8 mouse cellular contexts compared by ENCODE assay signal in the genomic region with DNA sequence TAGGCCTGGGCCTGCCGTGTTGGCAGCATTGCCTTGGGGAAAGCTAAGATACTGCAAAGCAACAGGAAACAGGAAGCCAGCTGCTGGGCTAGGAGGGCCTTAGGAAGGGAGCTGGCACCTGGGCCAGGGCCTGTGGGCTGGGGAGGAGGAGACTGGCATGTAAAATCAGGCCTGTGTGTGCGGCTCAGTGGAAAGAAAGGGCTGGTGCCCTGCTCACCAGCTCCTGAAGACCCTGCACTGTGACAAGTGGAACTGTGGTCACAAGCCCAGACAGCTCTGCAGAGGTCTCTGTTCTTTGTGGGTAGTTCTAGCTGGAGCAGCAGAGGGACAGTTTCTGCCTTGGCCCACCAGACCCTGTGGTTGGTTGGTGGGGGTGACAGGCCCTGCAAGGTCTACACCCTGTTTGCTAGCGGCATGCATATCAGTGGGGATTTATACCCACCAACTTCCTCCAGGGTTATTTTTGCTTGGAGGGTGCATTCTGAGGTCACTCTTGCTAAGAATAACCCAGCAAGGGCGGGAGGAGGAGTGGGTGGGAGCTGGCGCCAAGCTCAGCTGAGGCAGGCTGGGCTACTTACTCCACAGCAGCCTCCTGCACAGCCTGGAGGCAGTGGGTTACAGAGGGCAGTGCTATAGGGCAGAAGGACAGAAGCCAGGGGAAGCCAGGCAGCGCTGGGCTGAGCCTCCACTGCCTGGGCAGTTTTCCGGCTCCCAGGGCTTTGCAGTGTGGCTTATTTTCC. TPM values are rescaled to one million over a fixed set of nuclear protein-coding genes. Genes with fewer than 3 reads are reported as not detected.
DNase-seq lines count a peak whose midpoint lies in the region; ATAC-seq and TF ChIP-seq lines count a peak whose summit lies in the region.

No protein-coding gene starts in this region.

- H3K27ac ChIP-seq in forebrain, embryonic 13.5 days, result no peak overlapping the region
- H3K27ac ChIP-seq in forebrain, embryonic 11.5 days (ENCODE audit: low read depth, low read length), result no peak overlapping the region
- H3K27ac ChIP-seq in liver, embryonic 11.5 days (ENCODE audit: low read depth, low read length), result peak overlapping the region; percentile 62

- peaks cover 37% of the 10 kb centered on the region for H3K36me3 ChIP-seq in forebrain, embryonic 13.5 days (ENCODE audit: poor library complexity, severe bottlenecking)
- no peaks in the 10 kb centered on the region for H3K36me3 ChIP-seq in forebrain, embryonic 11.5 days (ENCODE audit: control insufficient read depth, insufficient read depth, low read length)
- peaks cover 2% of the 10 kb centered on the region; the same call in 1 of the 2 replicates for H3K36me3 ChIP-seq in liver, embryonic 11.5 days (ENCODE audit: control insufficient read depth, insufficient read depth, low read length)
- H3K36me3 ChIP-seq in myocyte (ENCODE audit: control insufficient read depth, insufficient read depth), result no peaks in the 10 kb centered on the region

- DNase-seq in forebrain, embryonic 11.5 days (ENCODE audit: low spot score), result no peak
- peak; percentile 63 for DNase-seq in c-Kit-positive CD71-negative TER-119-negative erythroid progenitor cells, embryonic 14.5 days (ENCODE audit: low read depth)
- DNase-seq in gastrocnemius, postnatal 14 days, result peak; percentile 83
- DNase-seq in liver, embryonic 11.5 days (ENCODE audit: low spot score), result peak; percentile 58
- DNase-seq in testis, postnatal 10 days (ENCODE audit: low spot score), result peak; percentile 54

- intact Hi-C loops in gastrocnemius, postnatal 14 days (cut with DNase I; ENCODE audit: low total_unique reads), result no loop called here

- no peak overlapping the region for H3K4me2 ChIP-seq in forebrain, embryonic 13.5 days
- no peak overlapping the region for H3K4me2 ChIP-seq in forebrain, embryonic 11.5 days (ENCODE audit: low read depth, low read length, severe bottlenecking)
- peak overlapping the region; percentile 8; the same call in 1 of the 2 replicates for H3K4me2 ChIP-seq in liver, embryonic 11.5 days
- peak overlapping the region; percentile 66 for H3K4me2 ChIP-seq in myocyte (ENCODE audit: low read depth)

- no peaks in the 10 kb centered on the region for H3K27me3 ChIP-seq in forebrain, embryonic 13.5 days
- no peaks in the 10 kb centered on the region for H3K27me3 ChIP-seq in forebrain, embryonic 11.5 days (ENCODE audit: control insufficient read depth, insufficient read depth, low read length)
- H3K27me3 ChIP-seq in liver, embryonic 11.5 days (replicated peaks; ENCODE audit: control insufficient read depth, insufficient read depth, low read length), result no peaks in the 10 kb centered on the region
- H3K27me3 ChIP-seq in myocyte (ENCODE audit: control insufficient read depth, insufficient read depth, insufficient read length), result no peaks in the 10 kb centered on the region

- no peak overlapping the region for H3ac ChIP-seq in myocyte (ENCODE audit: control insufficient read depth, insufficient read length)

- H3K79me2 ChIP-seq in myocyte (ENCODE audit: control insufficient read depth, insufficient read depth), result no peaks in the 10 kb centered on the region

- H3K4me1 ChIP-seq in forebrain, embryonic 13.5 days, result 0 out of 2 replicates have a peak, but pooled peaks cover 5% of the 10 kb centered on the region
- no peaks in the 10 kb centered on the region for H3K4me1 ChIP-seq in forebrain, embryonic 11.5 days (replicated peaks; ENCODE audit: control insufficient read depth, insufficient read depth, low read length)
- peaks cover 24% of the 10 kb centered on the region for H3K4me1 ChIP-seq in liver, embryonic 11.5 days (replicated peaks; ENCODE audit: control insufficient read depth, insufficient read depth, low read length)

- no peaks in the 10 kb centered on the region for H3K9me3 ChIP-seq in forebrain, embryonic 13.5 days (replicated peaks)
- H3K9me3 ChIP-seq in forebrain, embryonic 11.5 days (ENCODE audit: control insufficient read depth, low read length), result no peaks in the 10 kb centered on the region
- no peaks in the 10 kb centered on the region for H3K9me3 ChIP-seq in liver, embryonic 11.5 days (ENCODE audit: control insufficient read depth, low read length)

- no peak for TF ChIP-seq POLR2A in myocyte (IDR thresholded peaks at IDR 0.05; ENCODE audit: insufficient read length, low read depth)

- no peak overlapping the region for H3K4me3 ChIP-seq in forebrain, embryonic 13.5 days
- H3K4me3 ChIP-seq in forebrain, embryonic 11.5 days (ENCODE audit: low read depth, low read length), result no peak overlapping the region
- H3K4me3 ChIP-seq in liver, embryonic 11.5 days (ENCODE audit: low read depth, low read length), result no peak overlapping the region
- no peak overlapping the region for H3K4me3 ChIP-seq in myocyte

- no peak overlapping the region for H3K9ac ChIP-seq in forebrain, embryonic 13.5 days
- H3K9ac ChIP-seq in forebrain, embryonic 11.5 days (ENCODE audit: low read length), result no peak overlapping the region
- no peak overlapping the region; the same call in 1 of the 2 replicates for H3K9ac ChIP-seq in liver, embryonic 11.5 days (ENCODE audit: low read depth, low read length)

- whole genome bisulfite sequencing in forebrain, embryonic 13.5 days, result 75% methylated on average over 7 of the region's 7 CpGs
- WGBS in forebrain, embryonic 11.5 days, result 59% methylated on average over 7 of the region's 7 CpGs
- 30% methylated on average over 7 of the region's 7 CpGs for WGBS in liver, embryonic 11.5 days

- ATAC-seq in forebrain, embryonic 13.5 days, result 0 out of 2 replicates have a peak, but pooled peaks have one; percentile 38
- ATAC-seq in forebrain, embryonic 11.5 days (replicated peaks; ENCODE audit: low FRiP score), result no peak
- peak; percentile 86 for ATAC-seq in inflammation-experienced regulatory T-cells, adult 6 months
- peak; percentile 72 for ATAC-seq in liver, embryonic 11.5 days (replicated peaks; ENCODE audit: low FRiP score)

TF ChIP-seq in myocyte, 11 proteins besides CTCF, POLR2A, EP300 and RAD21:
- no peak for TF ChIP-seq TCF12 (IDR thresholded peaks at IDR 0.05; ENCODE audit: insufficient read depth, poor library complexity, severe bottlenecking)
- no peak for TF ChIP-seq SRF (IDR thresholded peaks at IDR 0.05; ENCODE audit: control insufficient read depth, insufficient read length, low read depth)
- peak in 2 of 3 experiments; percentile 12 to 58 for TF ChIP-seq MYOG (IDR thresholded peaks at IDR 0.05; ENCODE audit: control insufficient read depth in 1 of 3, insufficient read depth in 1 of 3, insufficient read length in 2 of 3, low read depth in 2 of 3)
- no peak for TF ChIP-seq USF1 (IDR thresholded peaks at IDR 0.05; ENCODE audit: low read depth)
- no peak for TF ChIP-seq POLR2AphosphoS2 (IDR thresholded peaks at IDR 0.05; ENCODE audit: insufficient read length, low read depth)
- TF ChIP-seq E2F4 (IDR thresholded peaks at IDR 0.05; ENCODE audit: insufficient read depth), result no peak
- TF ChIP-seq MYOD1 (IDR thresholded peaks at IDR 0.05; ENCODE audit: control insufficient read depth in 1 of 3, insufficient read length in 2 of 3, low read depth in 2 of 3), result peak in 2 of 3 experiments; percentile 39 to 59

RNA-seq across cellular contexts. Expression of gene Dnmt3a, which starts 50.1 kb away (rescaled TPM):
- polyA plus RNA-seq in forebrain, embryonic 13.5 days (2015; fragmentation: Nextera tagmentation; extraction: Ambion mirVana), result 98.5 and 110 TPM in 2 replicates
- polyA plus RNA-seq in forebrain, embryonic 11.5 days (2014; fragmentation: Nextera tagmentation; extraction: Ambion mirVana), result 102 and 104 TPM in 2 replicates
- total RNA-seq in gastrocnemius, postnatal 14 days (2021), result 100 to 1,000 TPM; 119 to 137 TPM
- polyA plus RNA-seq in inflammation-experienced regulatory T-cells, adult 6 months (2017; shearing (Covaris generic)), result 10 to 100 TPM; 16.8 to 25.5 (median 23.8) TPM
- polyA plus RNA-seq in liver, embryonic 11.5 days (2014; fragmentation: Nextera tagmentation; extraction: Ambion mirVana), result 73.2 and 73.3 TPM in 2 replicates
- 4.6 TPM for polyA plus RNA-seq in myocyte (2012; fragmentation: generic; extraction: Trizol)

Comparison
In these comparisons a context has a peak if more than half of its experiments do, and no peak if none do; other contexts are left out.
1. H3K4me2 ChIP-seq: peak in liver, embryonic 11.5 days (single experiment) and myocyte (single experiment); none in forebrain, embryonic 13.5 days (single experiment) and forebrain, embryonic 11.5 days (single experiment).